Mouse (Mus musculus) E14TG2a.4 (cell line): ENCODE results near the gene Naa38.
A peak's percentile ranks its signal among the peaks of the same experiment; 100 is the strongest.

Experiments
- H3K27me3 ChIP-seq: 2 replicates; pipeline ENCODE4 v1.6.1; 2014; ENCODE audit warnings: low read length, control low read depth; ENCODE audit not compliant: insufficient read depth
- H3K36me3 ChIP-seq: 2 replicates; pipeline ENCODE4 v1.6.1; 2014; ENCODE audit warnings: low read length, control low read depth; ENCODE audit not compliant: insufficient read depth
- H3K4me1 ChIP-seq: replicated peaks from 2 replicates; pipeline ENCODE4 v1.6.1; 2014; ENCODE audit warnings: low read depth, low read length, control low read depth
- H3K4me3 ChIP-seq: replicated peaks from 2 replicates; pipeline ENCODE4 v1.5.1; 2014; ENCODE audit warnings: mild to moderate bottlenecking, low read length
- H3K9me3 ChIP-seq: 2 replicates; pipeline ENCODE4 v1.6.1; 2014; ENCODE audit warnings: low read length, control low read depth
- CTCF ChIP-seq: conservative IDR thresholded peaks from 2 replicates; pipeline ENCODE4 v1.5.1; 2014; ENCODE audit warnings: low read length
- NANOG ChIP-seq: IDR thresholded peaks from 2 replicates; pipeline ENCODE4 v1.6.1; 2014; ENCODE audit warnings: borderline replicate concordance, low read length, mixed read lengths
- POU5F1 ChIP-seq: IDR thresholded peaks from 2 replicates; pipeline ENCODE4 v1.6.1; 2014; ENCODE audit warnings: low read length, borderline replicate concordance

Naa38 gene

DNA sequence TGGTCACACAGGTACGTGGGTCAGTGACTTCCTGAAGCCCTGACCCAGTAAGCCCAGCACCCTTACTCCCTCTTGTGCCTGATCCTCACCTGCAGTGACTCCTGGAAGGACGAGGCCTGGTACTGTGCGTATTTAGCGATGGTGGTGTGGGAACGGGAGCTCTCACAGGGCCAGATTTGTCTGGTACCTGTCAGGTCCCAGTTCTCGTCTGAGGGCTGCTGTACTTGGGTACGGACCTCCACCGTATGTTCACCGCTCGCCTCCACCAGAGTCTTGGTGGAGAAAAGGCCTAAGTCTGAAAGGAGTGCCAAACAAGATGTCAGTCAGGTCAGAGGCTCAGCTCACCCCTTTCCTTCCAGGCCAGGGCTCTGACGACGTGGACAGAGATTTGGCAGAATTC is 6.7 kb downstream of the Naa38 start:
- H3K9me3 ChIP-seq: no peaks in the 10 kb centered on the region
- peaks cover 81% of the 10 kb centered on the region for H3K4me1 ChIP-seq
- H3K27me3 ChIP-seq: peaks cover 25% of the 10 kb centered on the region
- peaks cover 63% of the 10 kb centered on the region for H3K36me3 ChIP-seq
- TF ChIP-seq POU5F1: no peak
- no peak for TF ChIP-seq NANOG
- peak overlapping the region; percentile 59; the same call in 1 of the 2 replicates for H3K4me3 ChIP-seq

GRCm38 (mm10) chr11:69403691-69404594 is 8.7 kb downstream of the Naa38 start:
- peaks cover 25% of the 10 kb centered on the region for H3K27me3 ChIP-seq
- peaks cover 76% of the 10 kb centered on the region for H3K36me3 ChIP-seq
- TF ChIP-seq NANOG (no peak), POU5F1 (no peak), CTCF (no peak)
- peak overlapping the region; percentile 71 for H3K4me3 ChIP-seq
- no peaks in the 10 kb centered on the region for H3K9me3 ChIP-seq
- peaks cover 80% of the 10 kb centered on the region for H3K4me1 ChIP-seq

- peak overlapping the region; percentile 71 for H3K4me3 ChIP-seq
- peaks cover 25% of the 10 kb centered on the region for H3K27me3 ChIP-seq
- no peaks in the 10 kb centered on the region for H3K9me3 ChIP-seq
- no peak for TF ChIP-seq POU5F1
- no peak for TF ChIP-seq NANOG
- no peak for TF ChIP-seq CTCF
- H3K36me3 ChIP-seq: peaks cover 76% of the 10 kb centered on the region
- H3K4me1 ChIP-seq: peaks cover 83% of the 10 kb centered on the region
These were observed 9.5 kb downstream of the Naa38 start for GRCm38 (mm10) chr11:69404595-69405396.

DNA sequence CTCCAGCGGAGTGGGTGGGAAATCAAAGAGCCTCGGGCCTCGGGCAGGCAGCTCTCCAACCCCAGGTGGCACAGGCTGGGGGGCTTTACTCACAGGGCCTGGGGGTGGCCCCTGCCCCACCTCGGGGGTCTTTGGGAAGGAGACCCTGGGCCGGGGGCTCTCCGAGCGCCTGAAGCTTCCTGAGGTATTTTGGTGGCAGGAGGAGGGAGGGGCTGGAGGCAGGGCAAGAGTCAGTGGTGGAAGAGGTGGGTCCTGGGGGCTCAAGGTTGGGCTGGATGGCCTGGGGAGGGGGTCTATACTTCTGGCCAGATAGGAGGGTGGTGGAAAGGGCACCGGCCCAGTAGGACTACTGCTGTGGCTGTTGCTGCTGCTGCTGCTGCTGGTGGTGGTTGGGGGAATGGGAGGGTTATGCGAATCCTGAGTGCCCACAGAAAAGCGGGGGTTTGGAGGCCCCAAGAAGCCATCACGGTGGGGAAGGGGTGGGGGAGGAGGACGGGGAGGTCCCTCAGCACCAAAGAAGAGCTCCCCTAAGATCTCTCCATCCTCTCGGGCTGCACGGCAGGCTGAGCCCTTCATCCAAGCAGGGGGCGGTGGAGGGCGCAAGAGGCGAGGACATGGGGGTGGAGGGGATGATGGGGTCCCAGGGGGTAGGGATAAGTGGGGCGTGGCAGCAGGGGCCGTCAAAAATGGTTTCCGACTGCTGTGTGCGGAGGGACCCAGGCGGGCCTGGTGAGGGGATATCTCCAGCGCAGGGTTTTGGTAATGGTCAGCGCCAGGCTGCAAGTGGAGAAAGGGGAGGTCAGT is 10.3 kb downstream of the Naa38 start:
- Histone ChIP-seq H3K9me3 (no peaks in the 10 kb centered on the region), H3K4me3 (peak overlapping the region; percentile 37), H3K36me3 (peaks cover 68% of the 10 kb centered on the region), H3K4me1 (peaks cover 81% of the 10 kb centered on the region), H3K27me3 (peaks cover 24% of the 10 kb centered on the region)
- TF ChIP-seq CTCF (no peak), POU5F1 (no peak), NANOG (no peak)

GRCm38 (mm10) chr11:69406282-69406681 is 11.0 kb downstream of the Naa38 start:
- Histone ChIP-seq H3K36me3 (peaks cover 63% of the 10 kb centered on the region), H3K27me3 (peaks cover 23% of the 10 kb centered on the region), H3K4me1 (peaks cover 76% of the 10 kb centered on the region), H3K4me3 (peak overlapping the region; percentile 37), H3K9me3 (no peaks in the 10 kb centered on the region)
- TF ChIP-seq CTCF (no peak), POU5F1 (no peak), NANOG (no peak)

GRCm38 (mm10) chr11:69406867-69407723 is 11.8 kb downstream of the Naa38 start:
- peaks cover 23% of the 10 kb centered on the region for H3K27me3 ChIP-seq
- TF ChIP-seq NANOG: no peak

DNA sequence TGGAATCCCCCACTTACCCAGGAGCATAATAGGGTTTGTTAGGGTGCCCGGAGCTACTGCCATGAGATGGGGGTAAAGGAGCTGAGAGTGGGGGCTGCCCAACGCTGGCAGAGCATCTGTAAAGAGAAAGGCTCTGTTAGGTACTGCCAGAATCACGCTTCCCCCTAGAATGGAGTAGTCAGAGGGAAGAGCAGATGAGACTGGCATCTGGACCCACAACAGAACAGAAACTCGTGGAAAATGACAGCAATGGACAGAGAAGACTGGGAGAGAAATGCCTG is 12.4 kb downstream of the Naa38 start:
- Histone ChIP-seq H3K9me3 (no peaks in the 10 kb centered on the region), H3K27me3 (peaks cover 23% of the 10 kb centered on the region), H3K4me1 (peaks cover 75% of the 10 kb centered on the region), H3K36me3 (peaks cover 60% of the 10 kb centered on the region), H3K4me3 (peak overlapping the region; percentile 88)
- TF ChIP-seq CTCF (no peak), POU5F1 (no peak), NANOG (no peak)

More at GRCm38 (mm10) chr11:69406867-69407723, 11.8 kb downstream of the Naa38 start:
- Histone ChIP-seq H3K4me3 (peak overlapping the region; percentile 88; the same call in 1 of the 2 replicates), H3K9me3 (no peaks in the 10 kb centered on the region), H3K4me1 (peaks cover 72% of the 10 kb centered on the region), H3K36me3 (peaks cover 59% of the 10 kb centered on the region)
